Mouse (Mus musculus) liver, adult 2 months (tissue): ENCODE data around the gene Herc2.

Experiments used
- CTCF ChIP-seq: fragments of 200-500 bp; IDR thresholded peaks from 2 replicates; pipeline ENCODE4 v1.5.1; 2011; ENCODE audit warnings: low read depth, low read length, control low read depth
- POLR2A ChIP-seq: fragments of 200-500 bp; IDR thresholded peaks from 2 replicates; pipeline ENCODE4 v1.6.1; 2011; ENCODE audit warnings: low read length, control low read depth; ENCODE audit not compliant: insufficient read depth; ENCODE audit errors: extremely low read depth

DNA sequence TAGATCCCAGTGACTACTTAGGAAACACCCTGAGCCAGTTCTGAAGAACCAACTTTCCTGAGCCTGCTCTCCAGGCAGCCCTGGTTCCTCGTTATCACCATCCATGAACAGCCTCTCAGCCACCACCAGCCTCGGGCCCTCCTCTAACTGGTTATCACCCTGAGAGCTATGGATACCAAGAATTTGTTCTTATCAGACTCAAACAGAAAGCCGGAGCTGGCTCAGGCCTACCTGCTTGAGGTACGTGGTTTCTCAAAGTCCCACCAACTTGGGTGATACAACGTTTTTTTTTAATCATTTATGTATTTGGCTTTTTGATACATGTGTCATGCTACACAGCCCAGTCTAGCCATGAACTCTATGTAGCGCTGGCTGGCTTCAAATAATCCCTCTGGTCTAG is 34.8 kb upstream of the Herc2 start:
- TF ChIP-seq POLR2A (no peak), CTCF (no peak)
